Mouse (Mus musculus): ENCODE results near the gene Senp7. TPM values are rescaled to one million over a fixed set of nuclear protein-coding genes. Genes with fewer than 3 reads are reported as not detected.
"Not testable (repeated sequence)": the region's sequence is repeated elsewhere in the genome, so short reads cannot be mapped to it uniquely, and the experiment has no call there.

Senp7 gene
- polyA plus RNA-seq, 1 experiment from 2014 or later = 7.4 TPM

DNA sequence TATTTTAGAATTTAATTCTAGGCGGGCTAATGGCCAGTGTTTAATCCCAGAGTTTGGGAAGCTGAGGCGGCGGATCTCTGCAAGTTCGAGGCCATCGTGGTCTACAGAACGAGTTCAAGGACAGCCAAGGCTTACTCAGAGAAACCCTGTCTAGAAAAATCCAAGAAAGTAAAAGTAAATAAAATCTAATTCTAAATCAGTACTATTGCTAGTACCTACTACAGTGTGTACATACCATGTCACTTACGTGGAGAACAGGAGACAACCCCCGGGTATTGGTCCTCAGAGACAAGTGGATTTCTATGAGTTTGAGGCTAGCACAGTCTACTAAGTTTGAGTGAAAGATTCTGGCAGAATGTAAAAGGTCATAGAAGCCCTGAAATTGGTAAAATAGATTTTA lies 10.0 kb upstream of the Senp7 start:
- WGBS (ENCODE audit: missing documents) = 40% methylated on average over 8 of the region's 8 CpGs
- Histone ChIP-seq H3K79me2 (ENCODE audit: inconsistent target) (peaks cover 44% of the 10 kb centered on the region), H3K4me3 (ENCODE audit: inconsistent target) (peak overlapping the region; percentile 93), H3K36me3 (ENCODE audit: inconsistent target) (peaks cover 14% of the 10 kb centered on the region; the same call in 1 of the 2 replicates), H3K27ac (peak overlapping the region; percentile 69)

DNA sequence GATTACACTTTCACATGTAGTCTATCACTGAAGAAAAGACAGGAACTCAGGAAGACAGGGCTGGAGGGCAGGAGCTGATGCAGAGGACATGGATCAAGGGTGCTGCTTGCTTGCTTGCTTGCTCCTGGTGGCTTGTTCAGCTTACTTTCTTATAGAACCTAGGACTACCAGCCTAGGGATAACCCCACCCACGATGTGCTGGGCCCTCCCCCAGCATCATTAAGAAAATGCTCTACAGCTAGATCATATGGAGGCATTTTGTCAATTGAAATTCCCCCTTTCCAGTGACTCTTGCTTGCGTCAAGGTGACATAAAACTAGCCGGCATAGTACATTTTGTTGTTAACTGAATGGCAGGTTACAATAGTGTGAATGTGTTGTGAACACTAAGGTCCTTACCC lies 7.8 kb downstream of the Senp7 start:
- WGBS (ENCODE audit: missing documents) = 81% methylated on average over 3 of the region's 3 CpGs
- Histone ChIP-seq H3K4me3 (ENCODE audit: inconsistent target) (no peak overlapping the region), H3K79me2 (ENCODE audit: inconsistent target) (no peaks in the 10 kb centered on the region), H3K36me3 (ENCODE audit: inconsistent target) (no peaks in the 10 kb centered on the region), H3K27ac (no peak overlapping the region)

DNA sequence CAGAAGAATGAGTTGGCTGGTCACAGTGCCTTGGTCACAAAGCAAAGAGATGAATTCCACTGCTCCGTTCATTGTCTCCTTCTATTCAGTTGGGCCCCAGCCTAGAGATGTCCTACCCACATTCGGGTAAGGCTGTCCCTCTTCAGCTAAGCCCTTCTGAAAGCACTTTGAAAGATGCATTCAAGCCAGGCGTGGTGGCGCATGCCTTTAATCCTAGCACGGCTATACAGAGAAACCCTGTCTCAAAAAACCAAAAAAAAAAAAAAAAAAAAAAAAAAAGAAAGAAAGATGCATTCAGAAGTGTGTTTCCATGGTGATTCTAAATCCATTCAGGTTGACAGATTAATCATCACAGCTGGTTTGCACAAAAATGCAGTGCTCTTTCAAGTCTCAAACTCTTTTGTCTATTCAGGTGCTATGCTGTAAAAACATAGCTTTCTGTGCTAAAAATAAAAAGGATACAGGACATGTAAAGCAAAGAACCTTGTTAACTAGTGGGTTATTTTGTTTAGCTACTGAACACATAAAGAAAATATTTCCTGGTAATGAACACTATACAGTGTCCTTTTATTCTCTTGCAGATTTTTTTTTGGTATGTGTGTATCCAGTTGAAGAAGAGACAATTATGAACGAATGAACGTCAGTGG lies 8.9 kb downstream of the Senp7 start:
- H3K79me2 ChIP-seq (ENCODE audit: inconsistent target) = no peaks in the 10 kb centered on the region
- 85% methylated on average over 7 of the region's 7 CpGs for WGBS (ENCODE audit: missing documents)
- H3K4me3 ChIP-seq (ENCODE audit: inconsistent target) = no peak overlapping the region
- no peak overlapping the region for H3K27ac ChIP-seq
- H3K36me3 ChIP-seq (ENCODE audit: inconsistent target) = no peaks in the 10 kb centered on the region

DNA sequence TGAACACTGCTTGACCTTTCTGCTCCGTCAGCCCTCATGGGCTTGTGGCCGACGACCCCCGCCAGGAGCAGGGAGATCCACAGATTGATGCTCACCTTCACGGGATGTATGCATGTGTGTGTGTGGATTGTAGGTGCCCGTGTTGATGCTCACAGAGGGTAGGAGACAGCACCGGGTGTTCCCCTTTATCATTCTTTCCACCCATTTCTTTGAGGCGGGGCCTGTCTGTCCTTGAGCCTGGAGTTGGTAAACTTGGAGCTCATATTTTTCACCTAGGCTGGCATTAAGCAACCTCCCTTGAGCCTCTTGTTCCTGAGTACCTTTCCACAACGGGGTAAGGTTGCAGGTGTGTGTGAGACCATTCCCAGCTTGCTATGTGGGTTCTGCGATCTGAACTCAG lies 10.0 kb downstream of the Senp7 start:
- WGBS (ENCODE audit: missing documents) = 88% methylated on average over 10 of the region's 10 CpGs
- H3K79me2 ChIP-seq (ENCODE audit: inconsistent target) = no peaks in the 10 kb centered on the region
- no peak overlapping the region for H3K27ac ChIP-seq
- no peak overlapping the region for H3K4me3 ChIP-seq (ENCODE audit: inconsistent target)
- no peaks in the 10 kb centered on the region for H3K36me3 ChIP-seq (ENCODE audit: inconsistent target)

DNA sequence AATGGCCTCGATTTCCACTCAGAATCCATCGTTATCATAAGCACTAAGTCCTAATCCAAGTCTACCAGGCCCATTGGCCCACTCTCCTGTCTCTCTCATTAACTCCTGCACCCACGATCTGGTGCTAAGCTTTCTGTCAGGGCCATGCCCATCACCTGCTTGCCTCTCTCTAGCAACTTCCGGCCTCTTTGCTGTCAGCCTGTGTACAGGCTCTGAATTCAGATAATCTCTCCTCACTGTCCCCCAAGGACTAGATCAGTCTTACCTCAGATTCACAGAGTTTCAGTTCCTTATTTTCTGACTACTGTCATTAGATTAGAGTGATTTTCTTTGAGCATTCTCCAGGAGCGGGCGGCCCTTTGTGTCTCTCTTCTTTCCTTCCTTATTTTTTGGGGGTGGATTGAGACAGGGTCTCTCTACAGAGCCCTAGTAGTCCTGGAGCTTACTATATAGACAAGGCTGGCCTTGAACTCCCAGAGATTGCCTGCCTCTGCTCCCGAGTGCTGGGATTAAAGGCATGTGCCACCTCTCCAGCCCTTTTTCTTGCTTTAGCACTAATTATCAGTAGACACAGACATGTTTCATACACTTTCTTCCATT lies 14.0 kb downstream of the Senp7 start:
- H3K79me2 ChIP-seq (ENCODE audit: inconsistent target) = no peaks in the 10 kb centered on the region
- no peak overlapping the region for H3K4me3 ChIP-seq (ENCODE audit: inconsistent target)
- no peak overlapping the region for H3K27ac ChIP-seq
- no peaks in the 10 kb centered on the region for H3K36me3 ChIP-seq (ENCODE audit: inconsistent target)
- 33% methylated on average over 7 of the region's 7 CpGs for WGBS (ENCODE audit: missing documents)

DNA sequence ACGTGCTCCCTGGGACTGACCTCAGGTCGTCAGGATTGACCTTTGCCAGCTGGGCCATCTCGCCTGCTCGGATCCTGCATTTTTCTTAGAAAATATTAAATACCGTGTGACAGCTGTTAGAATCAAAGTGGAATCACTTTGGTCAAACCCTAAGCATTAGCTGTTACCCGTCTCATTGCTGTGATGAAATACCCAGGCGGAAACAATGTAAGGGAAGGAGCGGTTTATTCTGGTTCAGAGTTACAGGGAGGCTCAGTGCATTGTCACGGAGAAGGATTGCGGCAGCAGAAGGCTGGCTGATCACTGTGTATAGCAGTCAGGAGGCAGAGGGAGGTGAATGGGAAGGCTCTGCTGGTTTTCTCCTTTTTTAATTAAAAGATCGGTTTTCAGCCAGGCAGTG lies 14.8 kb downstream of the Senp7 start:
- Histone ChIP-seq H3K27ac (no peak overlapping the region), H3K4me3 (ENCODE audit: inconsistent target) (no peak overlapping the region), H3K36me3 (ENCODE audit: inconsistent target) (no peaks in the 10 kb centered on the region), H3K79me2 (ENCODE audit: inconsistent target) (no peaks in the 10 kb centered on the region)
- WGBS (ENCODE audit: missing documents) = 64% methylated on average over 11 of the region's 11 CpGs

DNA sequence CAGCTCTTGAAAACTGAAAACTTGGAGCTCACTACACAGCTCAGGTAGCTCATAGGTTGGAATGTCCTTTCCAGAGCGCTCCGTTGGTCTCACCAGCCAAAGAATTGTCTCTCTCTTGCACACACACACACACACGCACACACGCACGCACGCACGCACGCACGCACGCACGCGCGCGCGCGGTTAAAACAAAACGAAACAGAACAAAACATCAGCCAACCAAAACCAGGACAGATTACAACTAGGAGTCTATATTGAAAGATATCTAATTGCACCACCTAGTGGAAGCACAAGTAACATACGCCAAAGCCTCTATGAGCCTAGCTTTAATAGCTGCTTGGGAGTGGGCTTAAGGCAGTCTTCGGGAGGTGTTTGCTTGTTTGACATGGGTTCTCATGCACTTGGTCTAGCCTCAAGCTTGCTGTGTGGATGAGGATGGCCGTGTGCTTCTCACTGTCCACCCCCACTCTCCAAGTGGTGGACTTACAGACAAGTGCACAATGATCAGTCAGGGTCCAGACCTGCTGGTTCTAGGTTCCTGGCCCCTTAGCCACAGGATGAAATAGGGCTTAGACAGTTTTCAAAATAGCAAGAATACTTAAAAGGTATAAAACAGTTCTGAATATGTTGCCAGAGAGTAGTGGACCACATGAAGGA lies 16.3 kb downstream of the Senp7 start:
- peak overlapping the region; percentile 24; the same call in 1 of the 2 replicates for H3K27ac ChIP-seq
- 4% methylated on average over 16 of the region's 20 CpGs for WGBS (ENCODE audit: missing documents)
- no peaks in the 10 kb centered on the region for H3K36me3 ChIP-seq (ENCODE audit: inconsistent target)
- no peaks in the 10 kb centered on the region for H3K79me2 ChIP-seq (ENCODE audit: inconsistent target)
- H3K4me3 ChIP-seq (ENCODE audit: inconsistent target) = peak overlapping the region; percentile 38

DNA sequence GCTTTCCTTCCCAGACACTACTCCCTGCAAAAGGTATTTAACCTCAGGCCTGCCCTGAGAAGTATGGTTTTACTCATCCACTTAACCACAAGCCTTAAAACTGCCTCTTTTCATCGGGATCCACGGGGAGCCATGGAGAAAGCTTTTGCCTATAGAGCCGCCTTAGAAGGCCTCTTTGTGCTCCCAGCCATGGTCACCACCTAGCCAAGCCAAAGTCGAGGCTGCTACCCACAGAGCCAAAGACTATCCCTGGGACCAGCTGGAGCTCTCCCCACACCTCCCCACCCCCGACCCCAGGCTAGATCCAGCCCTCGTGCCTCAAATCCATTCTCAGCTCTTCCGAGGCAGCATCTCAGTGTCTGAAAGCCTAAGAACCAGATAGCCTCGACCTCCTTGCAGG lies 18.0 kb downstream of the Senp7 start:
- 67% methylated on average over 8 of the region's 8 CpGs for WGBS (ENCODE audit: missing documents)
- Histone ChIP-seq H3K27ac (no peak overlapping the region), H3K79me2 (ENCODE audit: inconsistent target) (no peaks in the 10 kb centered on the region), H3K36me3 (ENCODE audit: inconsistent target) (no peaks in the 10 kb centered on the region), H3K4me3 (ENCODE audit: inconsistent target) (no peak overlapping the region)

DNA sequence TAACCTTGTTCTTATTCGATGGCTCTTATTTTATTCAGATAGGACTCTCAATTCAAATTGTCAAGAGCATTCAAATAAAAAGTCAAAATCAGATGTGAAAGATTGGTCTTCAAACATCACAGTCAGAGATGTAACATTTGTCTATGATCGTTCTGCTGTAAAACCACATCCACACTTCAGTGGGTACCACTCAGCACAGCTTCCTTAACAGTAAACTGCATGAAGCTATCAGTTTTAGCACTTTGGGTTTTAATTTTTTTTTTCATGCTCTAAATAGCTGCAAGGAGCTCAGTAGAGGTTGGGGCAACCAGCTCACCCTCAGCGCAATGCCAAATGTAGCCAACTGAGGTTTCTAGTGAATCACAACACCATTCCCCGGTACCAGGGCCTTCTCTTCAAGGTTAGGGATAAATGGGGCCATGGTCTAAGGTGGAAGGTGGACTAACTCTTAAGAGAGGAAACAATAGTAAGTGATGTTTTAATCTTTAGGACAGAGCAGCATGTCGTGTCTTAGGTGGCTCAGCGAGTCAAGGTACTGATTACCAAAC lies 20.5 kb downstream of the Senp7 start:
- Histone ChIP-seq H3K27ac (no peak overlapping the region), H3K36me3 (ENCODE audit: inconsistent target) (no peaks in the 10 kb centered on the region), H3K4me3 (ENCODE audit: inconsistent target) (no peak overlapping the region), H3K79me2 (ENCODE audit: inconsistent target) (no peaks in the 10 kb centered on the region)
- 95% methylated on average over 6 of the region's 6 CpGs for WGBS (ENCODE audit: missing documents)

DNA sequence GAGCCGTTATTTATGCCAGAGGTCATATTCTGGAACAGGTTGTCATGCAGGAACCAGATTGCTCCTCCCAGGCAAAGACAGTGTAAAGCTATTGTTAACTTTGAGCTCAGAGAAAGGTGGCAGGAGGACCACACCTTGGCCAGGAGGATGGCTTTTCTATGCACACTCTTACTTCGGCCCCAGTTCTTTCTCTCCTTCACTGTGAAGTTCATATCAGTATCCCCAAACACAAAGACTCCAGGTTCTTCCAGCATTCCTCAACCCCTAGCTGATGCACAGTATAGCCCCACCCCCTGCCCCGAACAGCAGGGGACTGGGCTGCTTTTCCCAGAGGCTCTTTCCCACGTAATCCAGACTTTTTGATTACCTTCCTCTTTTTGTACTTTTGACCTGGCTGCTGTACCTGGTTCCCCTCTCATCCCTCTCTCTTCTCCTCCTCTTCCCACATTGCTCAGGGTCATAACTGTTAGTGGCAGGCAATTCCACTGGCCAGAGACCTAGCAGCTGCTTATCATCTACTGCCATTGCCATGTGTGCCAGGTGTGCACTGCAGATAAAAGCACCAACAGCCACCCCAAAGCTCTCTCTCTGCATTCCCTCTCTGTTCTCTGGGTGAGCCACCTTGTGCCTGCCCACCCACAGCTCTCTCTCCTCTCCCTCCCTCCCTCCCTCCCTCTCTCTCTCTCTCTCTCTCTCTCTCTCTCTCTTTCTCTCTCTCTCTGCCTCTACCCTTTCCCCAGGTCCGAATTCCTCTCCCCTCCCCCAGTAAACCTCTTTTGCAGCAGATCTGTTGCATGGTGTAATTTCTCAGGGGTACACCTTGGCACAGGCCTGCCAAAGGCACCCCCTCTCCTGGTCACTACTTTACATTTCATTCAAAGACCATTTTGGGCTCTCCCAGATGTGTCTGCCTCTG lies 23.4 kb downstream of the Senp7 start:
- Histone ChIP-seq H3K27ac (no peak overlapping the region), H3K4me3 (ENCODE audit: inconsistent target) (no peak overlapping the region), H3K79me2 (ENCODE audit: inconsistent target) (peaks cover 8% of the 10 kb centered on the region), H3K36me3 (ENCODE audit: inconsistent target) (no peaks in the 10 kb centered on the region)
- 85% methylated on average over 4 of the region's 5 CpGs for WGBS (ENCODE audit: missing documents)

DNA sequence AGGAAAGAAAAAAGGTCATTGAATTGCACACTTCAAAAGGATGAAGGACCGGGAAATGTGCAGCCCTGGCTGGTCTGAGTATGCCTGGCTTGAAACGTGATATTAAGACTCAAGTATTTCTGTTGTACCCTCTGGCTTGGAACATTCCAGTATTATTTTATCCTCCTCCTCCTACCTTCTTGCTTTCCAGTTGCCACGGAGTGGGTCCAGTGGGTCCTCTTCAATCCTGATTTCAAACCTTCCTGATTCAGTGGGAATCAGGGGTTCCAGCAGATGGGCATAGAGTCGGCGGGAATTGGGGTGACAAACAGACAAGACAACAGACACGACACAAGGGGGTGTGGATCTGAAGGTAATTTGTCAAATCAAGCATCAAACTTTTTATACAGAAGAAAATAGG lies 24.4 kb downstream of the Senp7 start:
- 87% methylated on average over 6 of the region's 6 CpGs for WGBS (ENCODE audit: missing documents)
- Histone ChIP-seq H3K4me3 (ENCODE audit: inconsistent target) (no peak overlapping the region), H3K27ac (no peak overlapping the region), H3K79me2 (ENCODE audit: inconsistent target) (peaks cover 18% of the 10 kb centered on the region), H3K36me3 (ENCODE audit: inconsistent target) (no peaks in the 10 kb centered on the region)

DNA sequence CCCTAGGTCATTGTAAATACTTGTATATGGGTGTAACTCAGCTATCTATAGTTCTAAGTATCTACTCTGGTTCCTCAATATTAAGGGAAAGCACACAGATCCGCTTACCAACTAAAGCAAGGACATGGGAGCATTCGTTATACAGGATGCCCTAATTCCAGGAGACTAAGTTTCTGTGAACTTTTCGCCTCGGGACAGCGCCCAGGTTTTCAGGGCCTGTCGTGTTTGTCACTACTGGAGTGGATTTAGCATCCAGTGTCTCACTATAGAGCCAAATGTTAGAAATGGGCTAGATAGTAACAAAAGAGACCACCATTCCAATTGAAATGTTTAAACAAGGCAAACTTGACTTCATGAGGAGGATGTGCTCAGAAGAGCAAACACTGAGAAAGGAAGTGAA lies 25.0 kb downstream of the Senp7 start:
- peaks cover 24% of the 10 kb centered on the region for H3K79me2 ChIP-seq (ENCODE audit: inconsistent target)
- WGBS (ENCODE audit: missing documents) = 98% methylated on average over 6 of the region's 6 CpGs
- H3K27ac ChIP-seq; H3K36me3 ChIP-seq (ENCODE audit: inconsistent target); H3K4me3 ChIP-seq (ENCODE audit: inconsistent target): not testable (repeated sequence)

DNA sequence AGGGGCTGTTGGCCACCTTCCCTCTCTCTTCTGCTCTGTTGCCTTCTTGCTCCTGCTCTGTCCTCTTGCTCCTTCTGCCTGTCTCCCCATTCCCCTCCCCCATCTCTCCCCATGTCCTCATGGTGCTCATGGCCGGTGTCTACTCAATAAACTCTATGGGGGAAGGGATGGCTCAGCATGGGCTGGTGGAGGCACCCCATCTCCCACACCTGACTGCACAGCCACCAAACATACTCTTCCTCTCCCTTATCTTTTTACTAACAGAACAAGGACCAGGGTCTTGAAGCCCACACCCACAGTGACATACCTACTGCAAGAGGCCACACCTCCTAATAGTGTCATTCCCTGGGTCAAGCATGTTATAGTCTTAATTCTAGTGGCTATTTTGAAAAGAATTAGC lies 26.0 kb downstream of the Senp7 start:
- no peaks in the 10 kb centered on the region for H3K36me3 ChIP-seq (ENCODE audit: inconsistent target)
- no peak overlapping the region for H3K4me3 ChIP-seq (ENCODE audit: inconsistent target)
- H3K27ac ChIP-seq = no peak overlapping the region
- 100% methylated on average over 1 of the region's 1 CpGs for WGBS (ENCODE audit: missing documents)
- H3K79me2 ChIP-seq (ENCODE audit: inconsistent target) = peaks cover 34% of the 10 kb centered on the region

DNA sequence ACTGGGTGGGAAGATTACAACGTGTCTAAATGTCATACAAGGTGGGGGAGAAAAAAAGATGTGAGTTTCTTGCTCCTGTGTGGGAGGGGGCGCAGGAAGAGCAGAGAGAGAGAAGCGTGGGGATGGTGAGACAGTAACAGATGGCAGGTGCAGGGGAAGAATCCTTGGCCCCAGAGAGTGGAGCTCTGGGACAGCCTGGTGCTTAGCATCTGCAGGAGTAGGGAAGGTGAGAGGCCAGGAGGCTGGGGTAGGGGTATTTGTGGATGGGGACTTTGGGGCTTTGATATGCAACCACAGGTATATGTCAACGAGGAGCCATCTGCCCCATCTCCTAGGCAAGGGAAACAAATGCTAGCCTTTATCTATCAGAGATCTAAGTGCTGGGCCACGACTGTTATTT lies 26.4 kb downstream of the Senp7 start:
- WGBS (ENCODE audit: missing documents) = 78% methylated on average over 5 of the region's 5 CpGs
- Histone ChIP-seq H3K27ac (0 out of 2 replicates have a peak overlapping the region, but pooled peaks have one; percentile 22), H3K79me2 (ENCODE audit: inconsistent target) (peaks cover 36% of the 10 kb centered on the region), H3K4me3 (ENCODE audit: inconsistent target) (no peak overlapping the region), H3K36me3 (ENCODE audit: inconsistent target) (no peaks in the 10 kb centered on the region)

Measured in macrophage (primary cell).